28 mouse cellular contexts compared by ENCODE assay signal in genomic region chr2:26531829-26532228, GRCm38 (mm10). TPM values are rescaled to one million over a fixed set of nuclear protein-coding genes. Genes with fewer than 3 reads are reported as not detected.
DNase-seq lines count a peak whose midpoint lies in the region; ATAC-seq and TF ChIP-seq lines count a peak whose summit lies in the region.
"Had no signal": no experiment of that assay in that cellular context is flagged by ENCODE, and none has a peak within 500 bp of the region (broad histone marks: within the 10 kb centered on the region; RNA-seq: fewer than 3 reads in every experiment).

No protein-coding gene starts in this region.

- intact Hi-C loops in heart, adult 2 months (cut with DNase I): loop anchor here (2.0 kb wide), 1 partner anchor 15 kb away; no protein-coding TSS in a partner anchor

- peak overlapping the region; percentile 79 for H3K27ac ChIP-seq in midbrain, embryonic 13.5 days
- H3K27ac ChIP-seq in midbrain, postnatal 0 days (ENCODE audit: low read depth, low read length): no peak overlapping the region
- H3K27ac ChIP-seq in heart, adult 2 months: no peak overlapping the region
- H3K27ac ChIP-seq: heart, embryonic 13.5 days; limb, embryonic 13.5 days; liver, embryonic 12.5 days had no signal

- H3K4me3 ChIP-seq in midbrain, embryonic 13.5 days (replicated peaks): no peak overlapping the region
- no peak overlapping the region for H3K4me3 ChIP-seq in midbrain, postnatal 0 days (ENCODE audit: low read depth, low read length)
- no peak overlapping the region for H3K4me3 ChIP-seq in heart, adult 2 months
- H3K4me3 ChIP-seq: embryonic facial prominence, embryonic 12.5 days; forebrain, embryonic 13.5 days; heart, embryonic 13.5 days; limb, embryonic 13.5 days; liver, embryonic 12.5 days; midbrain, embryonic 10.5 days had no signal

- no peak for TF ChIP-seq POLR2A in heart, adult 2 months (IDR thresholded peaks at IDR 0.05; ENCODE audit: insufficient read depth, low read depth, low read length)

- H3K4me2 ChIP-seq in midbrain, embryonic 13.5 days (replicated peaks): no peak overlapping the region
- H3K4me2 ChIP-seq in midbrain, postnatal 0 days (ENCODE audit: low read depth, low read length, poor library complexity, severe bottlenecking): no peak overlapping the region
- H3K4me2 ChIP-seq: embryonic facial prominence, embryonic 12.5 days; forebrain, embryonic 13.5 days; heart, embryonic 13.5 days; limb, embryonic 13.5 days; liver, embryonic 12.5 days had no signal

- peaks cover 45% of the 10 kb centered on the region for H3K4me1 ChIP-seq in midbrain, embryonic 13.5 days (replicated peaks)
- no peaks in the 10 kb centered on the region for H3K4me1 ChIP-seq in midbrain, postnatal 0 days (ENCODE audit: insufficient read depth, low read length)
- peaks cover 22% of the 10 kb centered on the region for H3K4me1 ChIP-seq in heart, adult 2 months (ENCODE audit: control insufficient read depth, insufficient read depth, low read length)
- H3K4me1 ChIP-seq: liver, embryonic 12.5 days had no signal

- DNase-seq in heart, adult 11 months: peak; percentile 82
- DNase-seq in heart, postnatal 4 days: no peak
- DNase-seq in midbrain, postnatal 0 days (ENCODE audit: low spot score): no peak
- DNase-seq in NIH3T3 (ENCODE audit: low read depth): peak; percentile 60
- no peak for DNase-seq in kidney, postnatal 36 days
- DNase-seq in heart, adult 2 months: no peak
- DNase-seq: cerebellum, adult 2 months; cerebellum, postnatal 25 days; heart, adult 18-20 months; heart, postnatal 14 days; lung, adult 18-20 months; lung, postnatal 10 days had no signal

- no peaks in the 10 kb centered on the region for H3K9me3 ChIP-seq in midbrain, embryonic 13.5 days
- no peaks in the 10 kb centered on the region for H3K9me3 ChIP-seq in midbrain, postnatal 0 days (ENCODE audit: low read length)
- H3K9me3 ChIP-seq: embryonic facial prominence, embryonic 12.5 days; forebrain, embryonic 13.5 days; heart, embryonic 13.5 days; limb, embryonic 13.5 days; liver, embryonic 12.5 days; midbrain, embryonic 10.5 days had no signal

- TF ChIP-seq EP300 in heart, adult 2 months (IDR thresholded peaks at IDR 0.05; ENCODE audit: insufficient read depth, low read depth, low read length): no peak

- no peaks in the 10 kb centered on the region for H3K36me3 ChIP-seq in midbrain, embryonic 13.5 days
- H3K36me3 ChIP-seq in midbrain, postnatal 0 days (ENCODE audit: insufficient read depth, low read length): no peaks in the 10 kb centered on the region
- H3K36me3 ChIP-seq in heart, adult 2 months (ENCODE audit: control insufficient read depth, insufficient read depth, low read length): no peaks in the 10 kb centered on the region
- H3K36me3 ChIP-seq: embryonic facial prominence, embryonic 12.5 days; heart, embryonic 13.5 days; limb, embryonic 13.5 days; liver, embryonic 12.5 days; midbrain, embryonic 10.5 days had no signal

- H3K79me2 ChIP-seq in heart, adult 2 months (replicated peaks; ENCODE audit: control insufficient read depth, insufficient read depth, low read length): no peaks in the 10 kb centered on the region

- no peak overlapping the region for H3K9ac ChIP-seq in midbrain, embryonic 13.5 days (replicated peaks)
- H3K9ac ChIP-seq in midbrain, postnatal 0 days (replicated peaks; ENCODE audit: low read length, poor library complexity, severe bottlenecking): no peak overlapping the region
- H3K9ac ChIP-seq in heart, adult 2 months (ENCODE audit: low read depth, low read length): no peak overlapping the region
- H3K9ac ChIP-seq: embryonic facial prominence, embryonic 12.5 days; forebrain, embryonic 13.5 days; heart, embryonic 13.5 days; limb, embryonic 13.5 days; liver, embryonic 12.5 days had no signal

- ATAC-seq in midbrain, embryonic 13.5 days: no peak
- ATAC-seq in midbrain, postnatal 0 days (ENCODE audit: low FRiP score): no peak
- ATAC-seq: forebrain, embryonic 13.5 days; intestine, postnatal 0 days; liver, embryonic 12.5 days had no signal

- no peaks in the 10 kb centered on the region for H3K27me3 ChIP-seq in midbrain, embryonic 13.5 days
- no peaks in the 10 kb centered on the region for H3K27me3 ChIP-seq in midbrain, postnatal 0 days (ENCODE audit: insufficient read depth, low read length)
- H3K27me3 ChIP-seq in heart, adult 2 months (ENCODE audit: control insufficient read depth, insufficient read depth, low read length): no peaks in the 10 kb centered on the region
- H3K27me3 ChIP-seq: embryonic facial prominence, embryonic 12.5 days; forebrain, embryonic 13.5 days; heart, embryonic 13.5 days; limb, embryonic 13.5 days; liver, embryonic 12.5 days had no signal

- WGBS in midbrain, embryonic 13.5 days: 70% methylated on average over 6 of the region's 6 CpGs
- WGBS in midbrain, postnatal 0 days: 62% methylated on average over 6 of the region's 6 CpGs
- WGBS in heart, adult 2 months: 91% methylated on average over 6 of the region's 6 CpGs

- no peak for TF ChIP-seq CTCF in midbrain, postnatal 0 days (IDR thresholded peaks at IDR 0.05)
- TF ChIP-seq CTCF in heart, adult 2 months (IDR thresholded peaks at IDR 0.05): no peak

RNA-seq across cellular contexts. Expression of gene Notch1, which starts 15.4 kb away (rescaled TPM):
- total RNA-seq in heart, postnatal 4 days (2021): 10 to 100 TPM; 55.3 to 62.3 TPM
- 21.4 and 27.9 TPM in 2 replicates for polyA plus RNA-seq in midbrain, embryonic 13.5 days (2015; fragmentation: Nextera tagmentation; extraction: Ambion mirVana)
- total RNA-seq in midbrain, postnatal 0 days (2014; rRNA removed): 48.9 and 65.8 TPM in 2 replicates
- polyA plus RNA-seq in midbrain, postnatal 0 days (2015; fragmentation: Nextera tagmentation; extraction: Ambion mirVana): 6.8 and 7.6 TPM in 2 replicates
- 10 to 100 TPM; 31.6 to 32.4 TPM for total RNA-seq in heart, adult 2 months (2021)
- 22.0 and 23.2 TPM in 2 replicates for polyA plus RNA-seq in heart, adult 2 months (2012; rRNA removed)

RNA-seq across cellular contexts. Expression of gene Egfl7, which starts 48.0 kb away (rescaled TPM):
- total RNA-seq in heart, postnatal 4 days (2021): 100 to 1,000 TPM; 317 to 343 TPM
- 44.9 and 55.9 TPM in 2 replicates for polyA plus RNA-seq in midbrain, embryonic 13.5 days (2015; fragmentation: Nextera tagmentation; extraction: Ambion mirVana)
- 69.9 and 83.0 TPM in 2 replicates for total RNA-seq in midbrain, postnatal 0 days (2014; rRNA removed)
- polyA plus RNA-seq in midbrain, postnatal 0 days (2015; fragmentation: Nextera tagmentation; extraction: Ambion mirVana): 63.2 and 70.9 TPM in 2 replicates
- 100 to 1,000 TPM; 102 to 111 TPM for total RNA-seq in heart, adult 2 months (2021)
- polyA plus RNA-seq in heart, adult 2 months (2012; rRNA removed): 499 and 610 TPM in 2 replicates

RNA-seq across cellular contexts. Expression of gene Gm20532, which starts 54.6 kb away (rescaled TPM):
- not detected for total RNA-seq in heart, postnatal 4 days (2021)
- polyA plus RNA-seq in midbrain, embryonic 13.5 days (2015; fragmentation: Nextera tagmentation; extraction: Ambion mirVana): not detected in 2 replicates
- not detected in 2 replicates for total RNA-seq in midbrain, postnatal 0 days (2014; rRNA removed)
- polyA plus RNA-seq in midbrain, postnatal 0 days (2015; fragmentation: Nextera tagmentation; extraction: Ambion mirVana): 0.25 TPM in 1 of 2 replicates, not detected in the other
- not detected for total RNA-seq in heart, adult 2 months (2021)
- not detected in 2 replicates for polyA plus RNA-seq in heart, adult 2 months (2012; rRNA removed)
- total RNA-seq: adrenal gland, adult 18-20 months; gastrocnemius, adult 8-10 months; heart, adult 18-20 months; heart, postnatal 14 days; left cerebral cortex, adult 18-20 months; left cerebral cortex, postnatal 25 days had no signal
- polyA plus RNA-seq: cerebellum, adult 2 months; embryonic facial prominence, embryonic 12.5 days; forebrain, embryonic 13.5 days; frontal cortex, adult 2 months; heart, embryonic 13.5 days; intestine, postnatal 0 days; kidney, embryonic 14.5 days; limb, embryonic 13.5 days; liver, embryonic 12.5 days; midbrain, embryonic 10.5 days; neural tube, embryonic 14.5 days; thymus, postnatal 0 days had no signal

Comparison
In these comparisons a context has a peak if more than half of its experiments do, and no peak if none do; other contexts are left out.
1. DNase-seq: peak in heart, adult 11 months (single experiment) and NIH3T3 (single experiment); none in heart, postnatal 4 days (single experiment), midbrain, postnatal 0 days (single experiment), kidney, postnatal 36 days (0 of 2) and heart, adult 2 months (0 of 2).